Mouse (Mus musculus): ENCODE results near the gene Pde7b. TPM values are rescaled to one million over a fixed set of nuclear protein-coding genes. Genes with fewer than 3 reads are reported as not detected.
A peak's percentile ranks its signal among the peaks of the same experiment; 100 is the strongest.

Pde7b gene
- polyA plus RNA-seq, 1 experiment from 2014 or later: 2.1 TPM

- DNase-seq (ENCODE audit: low spot score): peak; percentile 36
- no peaks in the 10 kb centered on the region for H3K36me3 ChIP-seq (ENCODE audit: insufficient read depth, low read length)
- no peak for TF ChIP-seq CTCF (IDR thresholded peaks at IDR 0.05; ENCODE audit: low read depth)
- no peaks in the 10 kb centered on the region for H3K27me3 ChIP-seq (ENCODE audit: insufficient read depth, low read length)
- no peak overlapping the region for H3K27ac ChIP-seq
- H3K9ac ChIP-seq (ENCODE audit: low read depth, low read length): no peak overlapping the region
- ATAC-seq (replicated peaks; ENCODE audit: low FRiP score, low read depth): no peak
- no peak overlapping the region for H3K4me2 ChIP-seq (ENCODE audit: low read length)
- H3K4me3 ChIP-seq (replicated peaks; ENCODE audit: low read depth, low read length): no peak overlapping the region
- WGBS: 55% methylated on average over 3 of the region's 3 CpGs
- H3K4me1 ChIP-seq (replicated peaks; ENCODE audit: insufficient read depth, low read length): peaks cover 16% of the 10 kb centered on the region; the same call in 1 of the 2 replicates
- no peaks in the 10 kb centered on the region for H3K9me3 ChIP-seq (replicated peaks; ENCODE audit: low read length)
These were observed 174.1 kb downstream of the Pde7b start for GRCm38 (mm10) chr10:20550771-20551170.

- Histone ChIP-seq H3K4me3 (replicated peaks; ENCODE audit: low read depth, low read length) (no peak overlapping the region), H3K36me3 (ENCODE audit: insufficient read depth, low read length) (no peaks in the 10 kb centered on the region), H3K4me2 (ENCODE audit: low read length) (no peak overlapping the region), H3K27ac (no peak overlapping the region), H3K27me3 (ENCODE audit: insufficient read depth, low read length) (no peaks in the 10 kb centered on the region), H3K4me1 (replicated peaks; ENCODE audit: insufficient read depth, low read length) (peaks cover 16% of the 10 kb centered on the region; the same call in 1 of the 2 replicates), H3K9me3 (replicated peaks; ENCODE audit: low read length) (no peaks in the 10 kb centered on the region), H3K9ac (ENCODE audit: low read depth, low read length) (no peak overlapping the region)
- 72% methylated on average over 5 of the region's 5 CpGs for WGBS
- ATAC-seq (replicated peaks; ENCODE audit: low FRiP score, low read depth) (no peak), DNase-seq (ENCODE audit: low spot score) (no peak)
- TF ChIP-seq CTCF (IDR thresholded peaks at IDR 0.05; ENCODE audit: low read depth): no peak
These were observed 174.7 kb downstream of the Pde7b start for GRCm38 (mm10) chr10:20550161-20550560.

- H3K36me3 ChIP-seq (ENCODE audit: insufficient read depth, low read length): no peaks in the 10 kb centered on the region
- TF ChIP-seq CTCF (IDR thresholded peaks at IDR 0.05; ENCODE audit: low read depth): no peak
- ATAC-seq (replicated peaks; ENCODE audit: low FRiP score, low read depth) (peak; percentile 66; the same call in 1 of the 2 replicates), DNase-seq (ENCODE audit: low spot score) (peak; percentile 78)
- H3K27me3 ChIP-seq (ENCODE audit: insufficient read depth, low read length): no peaks in the 10 kb centered on the region
- H3K4me2 ChIP-seq (ENCODE audit: low read length): peak overlapping the region; percentile 55
- peak overlapping the region; percentile 61; the same call in 1 of the 2 replicates for H3K27ac ChIP-seq
- no peaks in the 10 kb centered on the region for H3K9me3 ChIP-seq (replicated peaks; ENCODE audit: low read length)
- peak overlapping the region; percentile 16; the same call in 1 of the 2 replicates for H3K4me3 ChIP-seq (replicated peaks; ENCODE audit: low read depth, low read length)
- peak overlapping the region; percentile 24; the same call in 1 of the 2 replicates for H3K9ac ChIP-seq (ENCODE audit: low read depth, low read length)
- peaks cover 16% of the 10 kb centered on the region; the same call in 1 of the 2 replicates for H3K4me1 ChIP-seq (replicated peaks; ENCODE audit: insufficient read depth, low read length)
- WGBS: 25% methylated on average over 13 of the region's 13 CpGs
These were observed 175.8 kb downstream of the Pde7b start for GRCm38 (mm10) chr10:20548833-20549710.

- 2% methylated on average over 19 of the region's 19 CpGs for WGBS
- Histone ChIP-seq H3K36me3 (ENCODE audit: insufficient read depth, low read length) (no peaks in the 10 kb centered on the region), H3K9me3 (replicated peaks; ENCODE audit: low read length) (no peaks in the 10 kb centered on the region), H3K27me3 (ENCODE audit: insufficient read depth, low read length) (no peaks in the 10 kb centered on the region), H3K27ac (peak overlapping the region; percentile 61), H3K4me2 (ENCODE audit: low read length) (peak overlapping the region; percentile 55), H3K4me3 (replicated peaks; ENCODE audit: low read depth, low read length) (peak overlapping the region; percentile 16), H3K4me1 (replicated peaks; ENCODE audit: insufficient read depth, low read length) (peaks cover 16% of the 10 kb centered on the region; the same call in 1 of the 2 replicates), H3K9ac (ENCODE audit: low read depth, low read length) (peak overlapping the region; percentile 24)
- ATAC-seq (replicated peaks; ENCODE audit: low FRiP score, low read depth) (peak; percentile 66; the same call in 1 of the 2 replicates), DNase-seq (ENCODE audit: low spot score) (peak; percentile 63)
- peak; percentile 57 for TF ChIP-seq CTCF (IDR thresholded peaks at IDR 0.05; ENCODE audit: low read depth)
These were observed 176.8 kb downstream of the Pde7b start for GRCm38 (mm10) chr10:20547951-20548551.

- H3K36me3 ChIP-seq (ENCODE audit: insufficient read depth, low read length): no peaks in the 10 kb centered on the region
- H3K4me1 ChIP-seq (replicated peaks; ENCODE audit: insufficient read depth, low read length): 0 out of 2 replicates have a peak, but pooled peaks cover 5% of the 10 kb centered on the region
- no peak overlapping the region for H3K4me3 ChIP-seq (replicated peaks; ENCODE audit: low read depth, low read length)
- H3K27ac ChIP-seq: no peak overlapping the region
- H3K4me2 ChIP-seq (ENCODE audit: low read length): no peak overlapping the region
- WGBS: 71% methylated on average over 3 of the region's 3 CpGs
- ATAC-seq (replicated peaks; ENCODE audit: low FRiP score, low read depth) (no peak), DNase-seq (ENCODE audit: low spot score) (no peak)
- H3K27me3 ChIP-seq (ENCODE audit: insufficient read depth, low read length): no peaks in the 10 kb centered on the region
- no peak overlapping the region for H3K9ac ChIP-seq (ENCODE audit: low read depth, low read length)
- no peaks in the 10 kb centered on the region for H3K9me3 ChIP-seq (replicated peaks; ENCODE audit: low read length)
- TF ChIP-seq CTCF (IDR thresholded peaks at IDR 0.05; ENCODE audit: low read depth): no peak
These were observed 181.8 kb downstream of the Pde7b start for GRCm38 (mm10) chr10:20543121-20543520.

- H3K36me3 ChIP-seq (ENCODE audit: insufficient read depth, low read length): no peaks in the 10 kb centered on the region
- H3K27ac ChIP-seq: no peak overlapping the region
- no peaks in the 10 kb centered on the region for H3K9me3 ChIP-seq (replicated peaks; ENCODE audit: low read length)
- no peak overlapping the region for H3K4me3 ChIP-seq (replicated peaks; ENCODE audit: low read depth, low read length)
- DNase-seq (ENCODE audit: low spot score) (peak; percentile 59), ATAC-seq (replicated peaks; ENCODE audit: low FRiP score, low read depth) (no peak)
- no peak overlapping the region for H3K4me2 ChIP-seq (ENCODE audit: low read length)
- WGBS: 27% methylated on average over 5 of the region's 5 CpGs
- H3K27me3 ChIP-seq (ENCODE audit: insufficient read depth, low read length): no peaks in the 10 kb centered on the region
- H3K4me1 ChIP-seq (replicated peaks; ENCODE audit: insufficient read depth, low read length): peaks cover 2% of the 10 kb centered on the region; the same call in 1 of the 2 replicates
- no peak for TF ChIP-seq CTCF (IDR thresholded peaks at IDR 0.05; ENCODE audit: low read depth)
- no peak overlapping the region for H3K9ac ChIP-seq (ENCODE audit: low read depth, low read length)
These were observed 191.1 kb downstream of the Pde7b start for GRCm38 (mm10) chr10:20533811-20534210.

All from kidney, postnatal 0 days (tissue).